Mouse (Mus musculus) kidney, adult 8-10 months (tissue): ENCODE results near the gene Herc4.

Experiments used
- DNase-seq, 2 experiments: peaks; one replicate each; pipeline ENCODE4 v3.0.0; 2022

Herc4 gene

DNA sequence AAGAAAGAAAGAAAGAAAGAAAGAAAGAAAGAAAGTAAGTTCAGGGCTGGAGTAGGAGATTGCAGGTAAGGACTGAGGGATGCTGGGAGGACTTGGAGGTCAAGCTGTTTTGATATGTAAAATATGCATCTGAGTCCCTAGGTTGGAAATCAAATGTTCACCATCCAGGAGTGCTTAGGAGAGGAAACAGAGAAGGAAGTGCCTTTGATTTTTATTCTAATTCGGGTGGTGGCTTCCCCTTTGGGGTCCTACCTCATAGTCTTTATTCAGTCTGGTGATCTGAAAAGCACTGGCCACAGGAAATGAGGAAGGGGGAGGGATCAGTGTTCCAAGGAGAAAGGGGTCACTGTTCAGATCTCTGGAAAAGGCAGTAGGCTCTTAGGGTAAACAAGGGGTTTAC, 116.9 kb downstream of the Herc4 start:
- no peak for DNase-seq

DNA sequence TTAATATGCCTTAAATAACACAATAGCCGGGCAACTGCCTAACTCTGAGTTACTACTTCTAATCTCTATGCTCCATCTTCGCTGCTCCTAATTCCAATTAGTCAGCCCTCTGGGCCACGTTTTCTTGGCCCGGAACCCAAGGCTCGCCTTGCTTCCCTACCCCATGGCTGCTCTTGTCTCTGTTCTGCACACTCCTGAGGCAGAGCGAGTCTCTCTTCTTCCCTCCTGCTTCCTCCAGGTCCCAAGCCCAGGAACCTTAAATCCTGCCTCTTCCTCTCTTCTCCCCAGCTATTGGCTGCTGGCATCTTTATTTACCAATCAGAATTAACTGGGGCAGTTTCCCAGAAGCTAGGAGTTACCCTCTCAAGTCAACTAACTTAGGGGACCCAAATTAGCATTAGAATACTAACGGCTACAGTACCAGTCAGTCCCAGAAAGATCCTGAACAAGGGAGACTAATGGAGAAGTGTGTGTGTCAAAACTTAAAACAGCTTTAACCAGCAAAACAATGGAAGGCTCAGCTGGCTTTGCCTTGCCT, 122.4 kb downstream of the Herc4 start:
- no peak for DNase-seq

- peak; percentile 16 to 61 for DNase-seq
Observed at GRCm38 (mm10) chr10:63367386-63367785, 123.8 kb downstream of the Herc4 start.
